ENCODE assay signal across 17 mouse cellular contexts in the genomic region with DNA sequence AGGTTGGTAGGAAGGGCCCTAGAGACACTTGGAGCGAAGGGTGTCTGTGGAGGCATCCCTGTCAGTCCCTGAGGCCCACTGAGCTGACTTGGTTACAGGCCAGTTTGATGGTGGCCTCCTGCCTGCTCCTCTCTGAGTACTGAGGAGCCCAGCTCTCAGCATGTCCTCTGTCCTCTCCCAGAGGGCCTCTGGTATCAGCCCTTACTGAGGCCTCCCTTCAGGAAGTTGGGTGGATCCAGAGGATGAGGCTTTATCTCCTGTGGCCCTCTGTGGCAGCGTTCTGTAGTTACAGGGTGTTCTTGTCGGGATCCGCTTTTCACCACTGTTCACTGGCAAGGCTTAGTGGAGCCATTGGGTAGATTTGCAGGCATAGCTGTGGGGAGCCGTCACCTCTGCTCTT. TPM values are rescaled to one million over a fixed set of nuclear protein-coding genes. Genes with fewer than 3 reads are reported as not detected.
DNase-seq lines count a peak whose midpoint lies in the region; ATAC-seq and TF ChIP-seq lines count a peak whose summit lies in the region.
"Had no signal": no experiment of that assay in that cellular context is flagged by ENCODE, and none has a peak within 500 bp of the region (broad histone marks: within the 10 kb centered on the region; RNA-seq: fewer than 3 reads in every experiment).

No protein-coding gene starts in this region.

- TF ChIP-seq CTCF in stomach, postnatal 0 days (IDR thresholded peaks at IDR 0.05; ENCODE audit: low read depth) = no peak

- peaks cover 8% of the 10 kb centered on the region for H3K4me1 ChIP-seq in heart, embryonic 10.5 days
- peaks cover 31% of the 10 kb centered on the region for H3K4me1 ChIP-seq in megakaryocyte, embryonic 14.5 days
- peaks cover 40% of the 10 kb centered on the region for H3K4me1 ChIP-seq in liver, embryonic 13.5 days (replicated peaks)
- no peaks in the 10 kb centered on the region for H3K4me1 ChIP-seq in stomach, postnatal 0 days (replicated peaks; ENCODE audit: control insufficient read depth, insufficient read depth)
- H3K4me1 ChIP-seq: limb, embryonic 12.5 days had no signal

- H3K4me3 ChIP-seq in heart, embryonic 10.5 days = no peak overlapping the region
- peak overlapping the region; percentile 83 for H3K4me3 ChIP-seq in megakaryocyte, embryonic 14.5 days (replicated peaks)
- H3K4me3 ChIP-seq in liver, embryonic 13.5 days (replicated peaks) = peak overlapping the region; percentile 21
- no peak overlapping the region for H3K4me3 ChIP-seq in stomach, postnatal 0 days (ENCODE audit: low read depth, low read length)
- H3K4me3 ChIP-seq: gastrocnemius, adult 2 months; limb, embryonic 12.5 days; neural tube, embryonic 12.5 days had no signal

- no peaks in the 10 kb centered on the region for H3K36me3 ChIP-seq in heart, embryonic 10.5 days
- H3K36me3 ChIP-seq in megakaryocyte, embryonic 14.5 days (replicated peaks; ENCODE audit: low read length) = no peaks in the 10 kb centered on the region
- no peaks in the 10 kb centered on the region for H3K36me3 ChIP-seq in liver, embryonic 13.5 days
- no peaks in the 10 kb centered on the region for H3K36me3 ChIP-seq in stomach, postnatal 0 days (ENCODE audit: control insufficient read depth, insufficient read depth, low read length)
- H3K36me3 ChIP-seq: limb, embryonic 12.5 days; neural tube, embryonic 12.5 days had no signal

- peak overlapping the region; percentile 65 for H3K4me2 ChIP-seq in liver, embryonic 13.5 days
- no peak overlapping the region for H3K4me2 ChIP-seq in stomach, postnatal 0 days (replicated peaks; ENCODE audit: low read depth)
- H3K4me2 ChIP-seq: limb, embryonic 12.5 days; neural tube, embryonic 12.5 days had no signal

- H3K27me3 ChIP-seq in heart, embryonic 10.5 days (ENCODE audit: insufficient read depth, poor library complexity, severe bottlenecking) = no peaks in the 10 kb centered on the region
- peaks cover 3% of the 10 kb centered on the region for H3K27me3 ChIP-seq in megakaryocyte, embryonic 14.5 days (replicated peaks)
- no peaks in the 10 kb centered on the region for H3K27me3 ChIP-seq in liver, embryonic 13.5 days
- no peaks in the 10 kb centered on the region for H3K27me3 ChIP-seq in stomach, postnatal 0 days (ENCODE audit: control insufficient read depth, insufficient read depth, low read length)
- H3K27me3 ChIP-seq: limb, embryonic 12.5 days; neural tube, embryonic 12.5 days had no signal

- peak; percentile 84 for DNase-seq in heart, embryonic 10.5 days (ENCODE audit: low spot score)
- no peak for DNase-seq in heart, adult 8-10 months (ENCODE audit: low spot score)
- DNase-seq in liver, embryonic 13.5 days = peak; percentile 73
- no peak for DNase-seq in stomach, postnatal 0 days (ENCODE audit: low spot score)
- DNase-seq in layer of hippocampus, adult 18-20 months (ENCODE audit: low spot score in 2 of 2) = no peak
- no peak for DNase-seq in layer of hippocampus, adult 8-10 months (ENCODE audit: low spot score in 2 of 2)
- DNase-seq: adrenal gland, postnatal 36 days; cerebellum, adult 18-20 months; embryo, embryonic 11 days; gastrocnemius, adult 2 months; kidney, postnatal 25 days; lung, postnatal 14 days had no signal

- H3K9me3 ChIP-seq in heart, embryonic 10.5 days = no peaks in the 10 kb centered on the region
- 0 out of 2 replicates have a peak, but pooled peaks cover 5% of the 10 kb centered on the region for H3K9me3 ChIP-seq in megakaryocyte, embryonic 14.5 days
- H3K9me3 ChIP-seq in liver, embryonic 13.5 days (replicated peaks) = no peaks in the 10 kb centered on the region
- H3K9me3 ChIP-seq in stomach, postnatal 0 days (ENCODE audit: control insufficient read depth, low read length) = no peaks in the 10 kb centered on the region
- H3K9me3 ChIP-seq: limb, embryonic 12.5 days; neural tube, embryonic 12.5 days had no signal

- WGBS in heart, embryonic 10.5 days = 53% methylated on average over 5 of the region's 5 CpGs
- 18% methylated on average over 5 of the region's 5 CpGs for WGBS in liver, embryonic 13.5 days (ENCODE audit: insufficient replicate concordance)
- WGBS in stomach, postnatal 0 days = 82% methylated on average over 5 of the region's 5 CpGs

- no peak for ATAC-seq in megakaryocyte, adult 5-6 weeks (ENCODE audit: poor library complexity, severe bottlenecking)
- ATAC-seq in liver, embryonic 13.5 days (ENCODE audit: low read depth) = peak; percentile 100
- 0 out of 2 replicates have a peak, but pooled peaks have one; percentile 38 for ATAC-seq in stomach, postnatal 0 days (ENCODE audit: low FRiP score, low TSS enrichment)
- ATAC-seq: forebrain, embryonic 16.5 days had no signal

- no peak for TF ChIP-seq EP300 in stomach, postnatal 0 days (optimal IDR thresholded peaks at IDR 0.05)

- peak overlapping the region; percentile 68 for H3K9ac ChIP-seq in liver, embryonic 13.5 days
- no peak overlapping the region for H3K9ac ChIP-seq in stomach, postnatal 0 days (ENCODE audit: low read length)
- H3K9ac ChIP-seq: limb, embryonic 12.5 days; neural tube, embryonic 12.5 days had no signal

- H3K27ac ChIP-seq in heart, embryonic 10.5 days = peak overlapping the region; percentile 10; the same call in 1 of the 2 replicates
- H3K27ac ChIP-seq in liver, embryonic 13.5 days = peak overlapping the region; percentile 95
- H3K27ac ChIP-seq in stomach, postnatal 0 days (replicated peaks) = no peak overlapping the region
- H3K27ac ChIP-seq: gastrocnemius, adult 2 months; limb, embryonic 12.5 days; neural tube, embryonic 12.5 days had no signal

RNA-seq across cellular contexts. Expression of a gene that starts 51.3 kb away (rescaled TPM):
- polyA plus RNA-seq in heart, embryonic 10.5 days (2016; fragmentation: Nextera tagmentation; extraction: Ambion mirVana) = 38.0 and 59.9 TPM in 2 replicates
- 1 to 10 TPM; 4.5 to 7.9 (median 6.6) TPM for total RNA-seq in heart, adult 8-10 months (2022)
- not detected in 2 replicates for polyA plus RNA-seq in megakaryocyte, embryonic 14.5 days (2012; ENCODE audit: insufficient read depth, low replicate concordance)
- total RNA-seq in megakaryocyte, adult 5-6 weeks (2015) = not detected in 2 replicates
- not detected in 2 replicates for total RNA-seq in megakaryocyte, adult 5-6 weeks (2017)
- polyA plus RNA-seq in liver, embryonic 13.5 days (2015; fragmentation: Nextera tagmentation; extraction: Ambion mirVana) = 0.23 and 0.30 TPM in 2 replicates
- 0.72 and 0.93 TPM in 2 replicates for polyA plus RNA-seq in stomach, postnatal 0 days (2015; fragmentation: Nextera tagmentation; extraction: Ambion mirVana)
- total RNA-seq in layer of hippocampus, adult 18-20 months (2021) = 10 to 100 TPM; 23.1 to 24.3 TPM
- 10 to 100 TPM; 16.2 to 32.8 (median 25.5) TPM for total RNA-seq in layer of hippocampus, adult 8-10 months (2022)

Comparison
In these comparisons a context has a peak if more than half of its experiments do, and no peak if none do; other contexts are left out.
1. DNase-seq: peak in heart, embryonic 10.5 days (single experiment) and liver, embryonic 13.5 days (single experiment); none in heart, adult 8-10 months (single experiment), stomach, postnatal 0 days (single experiment), layer of hippocampus, adult 18-20 months (0 of 2) and layer of hippocampus, adult 8-10 months (0 of 2).
2. H3K4me3 ChIP-seq: peak in megakaryocyte, embryonic 14.5 days (single experiment) and liver, embryonic 13.5 days (single experiment); none in heart, embryonic 10.5 days (single experiment) and stomach, postnatal 0 days (single experiment).
3. RNA of a gene that starts 51.3 kb away (total RNA-seq): 16.2 to 32.8 TPM in layer of hippocampus, adult 8-10 months, 23.1 to 24.3 TPM in layer of hippocampus, adult 18-20 months and 4.5 to 7.9 TPM in heart, adult 8-10 months; not detected in megakaryocyte, adult 5-6 weeks; every median in the first group is over 4 times any median in the second.